Mouse (Mus musculus) heart, postnatal 0 days (tissue): ENCODE data around the gene Znhit2. TPM values are rescaled to one million over a fixed set of nuclear protein-coding genes. Genes with fewer than 3 reads are reported as not detected.

Experiments
- ATAC-seq: fragments of 200-750 bp; cut with Nextera tagmentation; 2 replicates; pipeline ENCODE4 v1.8.0; 2017; ENCODE audit warnings: low read depth, moderate number of reproducible peaks, moderate library complexity; ENCODE audit not compliant: insufficient read depth
- DNase-seq: peaks from one replicate; pipeline ENCODE4 v3.0.0-alpha.2; 2016; ENCODE audit warnings: low spot score
- H3K27ac ChIP-seq: fragments of 300-500 bp; sonication (generic); 2 replicates; pipeline ENCODE4 v1.5.1; 2014; ENCODE audit warnings: low read depth, mild to moderate bottlenecking
- H3K27me3 ChIP-seq: fragments of 300-500 bp; sonication (generic); 2 replicates; pipeline ENCODE4 v1.6.1; 2014; ENCODE audit warnings: low read length, mixed read lengths; ENCODE audit not compliant: control insufficient read depth, insufficient read depth
- H3K36me3 ChIP-seq: fragments of 300-500 bp; sonication (generic); replicated peaks from 2 replicates; pipeline ENCODE4 v1.6.1; 2014; ENCODE audit warnings: low read length, mixed read lengths; ENCODE audit not compliant: control insufficient read depth, insufficient read depth
- H3K4me1 ChIP-seq: fragments of 300-500 bp; sonication (generic); 2 replicates; pipeline ENCODE4 v1.6.1; 2014; ENCODE audit warnings: antibody characterized with exemption; ENCODE audit not compliant: control insufficient read depth, insufficient read depth
- H3K4me2 ChIP-seq: fragments of 300-500 bp; sonication (generic); 2 replicates; pipeline ENCODE4 v1.6.1; 2014; ENCODE audit warnings: low read depth, mild to moderate bottlenecking, low read length, moderate library complexity
- H3K4me3 ChIP-seq: fragments of 300-500 bp; sonication (generic); 2 replicates; pipeline ENCODE4 v1.5.1; 2014; ENCODE audit warnings: low read depth, low read length
- H3K9ac ChIP-seq: fragments of 300-500 bp; sonication (generic); replicated peaks from 2 replicates; pipeline ENCODE4 v1.6.1; 2014; ENCODE audit warnings: low read depth, low read length, mixed read lengths
- H3K9me3 ChIP-seq: fragments of 300-500 bp; sonication (generic); replicated peaks from 2 replicates; pipeline ENCODE4 v1.6.1; 2016; ENCODE audit warnings: low read length; ENCODE audit not compliant: control insufficient read depth
- CTCF ChIP-seq: IDR thresholded peaks from 2 replicates; pipeline ENCODE4 v1.5.1; 2016; ENCODE audit warnings: antibody characterized with exemption, control low read depth, low read depth
- EP300 ChIP-seq: IDR thresholded peaks from 2 replicates; pipeline ENCODE4 v1.6.1; 2016; ENCODE audit warnings: antibody characterized with exemption, low read depth
- WGBS: fragments of 180-500 bp; shearing (Covaris S2); extraction: QIAGEN DNeasy Blood & Tissue Kit; methylation state at CpG from one replicate; pipeline ENCODE4 v1.1.7; 2014; 5-methylcytosine and 5-hydroxymethylcytosine counted together
- polyA plus RNA-seq: library from polyadenylated mRNA; unstranded; fragments of >200 nt; fragmentation: Nextera tagmentation; extraction: Ambion mirVana; gene quantifications from 2 replicates; pipeline ENCODE4 v1.2.1, GENCODE M21; 2015
- total RNA-seq: library from RNA; depleted of rRNA; stranded (reverse); fragments of >200 nt; gene quantifications from 2 replicates; pipeline ENCODE4 v1.2.3, GENCODE M21; 2014; ENCODE audit warnings: low replicate concordance

Znhit2 gene
- total and polyA plus RNA-seq, 2 experiments from 2014 or later, result 22.7 to 58.4 TPM

GRCm38 (mm10) chr19:6071261-6071660 is 10.3 kb downstream of the Znhit2 start:
- Histone ChIP-seq H3K27me3 (no peaks in the 10 kb centered on the region), H3K36me3 (peaks cover 52% of the 10 kb centered on the region), H3K9ac (no peak overlapping the region), H3K27ac (no peak overlapping the region), H3K4me1 (peaks cover 16% of the 10 kb centered on the region), H3K4me3 (no peak overlapping the region), H3K9me3 (no peaks in the 10 kb centered on the region), H3K4me2 (no peak overlapping the region)
- TF ChIP-seq EP300 (no peak), CTCF (no peak)
- 91% methylated on average over 19 of the region's 19 CpGs for whole genome bisulfite sequencing
- no peak for ATAC-seq
- no peak for DNase-seq

GRCm38 (mm10) chr19:6073889-6074288 is 12.9 kb downstream of the Znhit2 start:
- peaks cover 11% of the 10 kb centered on the region for H3K4me1 ChIP-seq
- H3K4me2 ChIP-seq, result no peak overlapping the region
- ATAC-seq, result no peak
- H3K27ac ChIP-seq, result no peak overlapping the region
- no peak overlapping the region for H3K4me3 ChIP-seq
- TF ChIP-seq CTCF (no peak), EP300 (no peak)
- no peak overlapping the region for H3K9ac ChIP-seq
- H3K36me3 ChIP-seq, result peaks cover 47% of the 10 kb centered on the region
- H3K9me3 ChIP-seq, result no peaks in the 10 kb centered on the region
- H3K27me3 ChIP-seq, result no peaks in the 10 kb centered on the region
- WGBS, result 86% methylated on average over 5 of the region's 5 CpGs
- no peak for DNase-seq

GRCm38 (mm10) chr19:6076564-6077393 is 15.8 kb downstream of the Znhit2 start, which contains the start of gene Vps51:
TSS of gene Vps51 (minus strand) at chr19:6077231.
- Histone ChIP-seq H3K36me3 (peaks cover 39% of the 10 kb centered on the region), H3K4me1 (peaks cover 11% of the 10 kb centered on the region)

GRCm38 (mm10) chr19:6079983-6080480 is 19.0 kb downstream of the Znhit2 start, which contains the start of gene Tmem262:
TSS of gene Tmem262 (plus strand) at chr19:6080033.
- Histone ChIP-seq H3K4me1 (peaks cover 18% of the 10 kb centered on the region), H3K9me3 (no peaks in the 10 kb centered on the region), H3K27ac (no peak within 1 kb of the TSS), H3K4me3 (no peak within 1 kb of the TSS), H3K4me2 (no peak within 1 kb of the TSS), H3K27me3 (no peaks in the 10 kb centered on the region), H3K36me3 (peaks cover 30% of the 10 kb centered on the region), H3K9ac (no peak within 1 kb of the TSS)
- ATAC-seq (no peak), DNase-seq (no peak)
- 87% methylated on average over 12 of the region's 12 CpGs for WGBS
- no peak for TF ChIP-seq EP300
- no peak for TF ChIP-seq CTCF

More at GRCm38 (mm10) chr19:6076564-6077393, 15.8 kb downstream of the Znhit2 start, which contains the start of gene Vps51:
- H3K27ac ChIP-seq, result peak within 1 kb of the TSS; percentile 86
- no peaks in the 10 kb centered on the region for H3K27me3 ChIP-seq
- H3K4me2 ChIP-seq, result peak within 1 kb of the TSS; percentile 98
- peak within 1 kb of the TSS; percentile 98 for H3K4me3 ChIP-seq
- peak within 1 kb of the TSS; percentile 76 for H3K9ac ChIP-seq
- ATAC-seq (peak; percentile 90), DNase-seq (peak; percentile 91)
- H3K9me3 ChIP-seq, result no peaks in the 10 kb centered on the region
- WGBS, result 1% methylated on average over 33 of the region's 33 CpGs
- TF ChIP-seq CTCF (no peak), EP300 (peak; percentile 40; the same call in 1 of the 2 replicates)

- Histone ChIP-seq H3K27ac (no peak within 1 kb of the TSS), H3K9me3 (no peaks in the 10 kb centered on the region), H3K4me3 (no peak within 1 kb of the TSS), H3K9ac (no peak within 1 kb of the TSS), H3K4me1 (peaks cover 17% of the 10 kb centered on the region), H3K36me3 (peaks cover 28% of the 10 kb centered on the region), H3K4me2 (no peak within 1 kb of the TSS), H3K27me3 (no peaks in the 10 kb centered on the region)
- TF ChIP-seq CTCF (no peak), EP300 (no peak)
- no peak for ATAC-seq
- WGBS, result 86% methylated on average over 9 of the region's 9 CpGs
- DNase-seq, result no peak
Observed at GRCm38 (mm10) chr19:6082156-6082555, 21.2 kb downstream of the Znhit2 start, which contains the start of gene Gm28374. TSS of gene Gm28374 (minus strand) at chr19:6082256.
